Mouse (Mus musculus): Measurements from ENCODE around the gene Igsf3. TPM values are rescaled to one million over a fixed set of nuclear protein-coding genes. Genes with fewer than 3 reads are reported as not detected.

Gene Igsf3
- polyA plus RNA-seq, 1 experiment from 2014 or later = 39.7 TPM

DNA sequence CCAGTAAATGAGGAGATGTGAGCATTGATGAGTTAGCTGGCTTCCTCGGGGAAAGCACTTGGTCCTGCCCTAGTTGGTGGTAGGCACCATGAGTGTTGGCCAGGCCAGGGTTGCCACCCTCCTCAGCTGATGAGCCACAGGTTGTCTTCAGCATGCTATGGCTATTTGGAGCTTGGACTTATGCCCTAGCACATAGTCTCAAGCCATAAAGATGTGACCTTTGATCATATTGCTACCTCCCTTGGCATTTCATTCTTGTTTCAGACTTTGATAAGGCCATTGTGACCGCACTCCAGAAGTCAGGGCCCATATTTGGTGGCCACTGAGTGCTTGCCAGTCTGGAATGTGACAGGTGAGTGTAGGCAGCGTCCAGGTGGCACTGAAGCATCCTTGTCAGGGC, 19.2 kb downstream of the Igsf3 start:
- no peaks in the 10 kb centered on the region for H3K27me3 ChIP-seq
- ATAC-seq = no peak
- H3K4me1 ChIP-seq = peaks cover 67% of the 10 kb centered on the region
- no peaks in the 10 kb centered on the region for H3K9me3 ChIP-seq (replicated peaks)
- WGBS = 94% methylated on average over 3 of the region's 3 CpGs
- no peak overlapping the region for H3K27ac ChIP-seq
- no peak overlapping the region for H3K9ac ChIP-seq
- no peak overlapping the region for H3K4me2 ChIP-seq
- no peak overlapping the region for H3K4me3 ChIP-seq
- H3K36me3 ChIP-seq (ENCODE audit: poor library complexity, severe bottlenecking) = no peaks in the 10 kb centered on the region

DNA sequence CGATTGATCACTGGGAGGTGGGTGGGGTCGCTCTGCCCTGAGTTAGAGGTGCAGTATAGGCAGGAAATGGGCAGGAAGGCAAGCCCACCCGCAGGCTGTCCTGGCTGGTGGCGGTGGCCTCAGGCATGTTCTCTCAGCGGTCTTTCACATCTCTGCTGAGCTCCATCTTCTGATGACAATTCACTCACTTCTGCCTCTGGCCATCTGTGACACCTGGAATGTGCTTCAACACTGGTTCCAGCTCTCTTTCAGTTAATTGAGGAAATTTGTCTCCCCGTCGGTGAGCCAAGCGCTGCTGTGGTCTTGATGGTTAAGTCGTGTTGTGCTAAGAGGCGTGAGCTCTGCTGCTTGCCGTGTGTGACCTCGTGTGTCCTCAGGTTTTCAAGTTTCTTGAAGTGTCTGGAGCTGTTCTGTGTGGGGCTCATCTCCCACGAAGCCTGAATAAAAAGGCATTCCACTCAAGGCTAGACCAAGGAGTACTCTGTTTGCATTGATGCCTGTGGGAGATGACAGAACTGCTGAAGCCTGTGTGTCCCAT, 19.9 kb downstream of the Igsf3 start:
- Histone ChIP-seq H3K36me3 (ENCODE audit: poor library complexity, severe bottlenecking) (no peaks in the 10 kb centered on the region), H3K27ac (no peak overlapping the region), H3K9me3 (replicated peaks) (no peaks in the 10 kb centered on the region), H3K9ac (no peak overlapping the region), H3K27me3 (no peaks in the 10 kb centered on the region), H3K4me1 (peaks cover 61% of the 10 kb centered on the region), H3K4me3 (no peak overlapping the region), H3K4me2 (no peak overlapping the region)
- WGBS = 74% methylated on average over 13 of the region's 13 CpGs
- ATAC-seq = no peak

DNA sequence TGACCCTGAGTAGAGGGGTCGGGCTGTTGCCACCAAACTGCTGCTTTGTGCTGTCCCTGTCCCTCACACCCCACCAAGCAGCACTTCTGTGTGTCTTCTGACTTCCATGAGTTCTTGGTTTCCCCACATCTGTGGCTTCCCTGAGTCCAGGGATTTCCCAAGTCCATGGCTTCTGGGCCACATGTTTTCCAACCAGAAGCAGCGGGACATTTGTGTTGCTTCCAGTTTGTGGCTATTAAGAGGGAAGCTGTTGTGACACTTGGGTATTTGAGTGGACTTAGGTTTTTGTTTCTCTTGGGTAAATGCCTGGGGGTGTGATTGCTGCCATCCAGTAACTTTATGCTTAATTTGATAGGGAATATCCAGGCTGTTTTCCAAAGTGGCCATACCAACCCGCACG, 20.5 kb downstream of the Igsf3 start:
- 75% methylated on average over 4 of the region's 4 CpGs for WGBS
- Histone ChIP-seq H3K4me1 (peaks cover 57% of the 10 kb centered on the region), H3K4me2 (no peak overlapping the region), H3K36me3 (ENCODE audit: poor library complexity, severe bottlenecking) (no peaks in the 10 kb centered on the region), H3K4me3 (no peak overlapping the region), H3K9ac (no peak overlapping the region), H3K9me3 (replicated peaks) (no peaks in the 10 kb centered on the region), H3K27me3 (no peaks in the 10 kb centered on the region), H3K27ac (0 out of 2 replicates have a peak overlapping the region, but pooled peaks have one; percentile 10)
- ATAC-seq = no peak

DNA sequence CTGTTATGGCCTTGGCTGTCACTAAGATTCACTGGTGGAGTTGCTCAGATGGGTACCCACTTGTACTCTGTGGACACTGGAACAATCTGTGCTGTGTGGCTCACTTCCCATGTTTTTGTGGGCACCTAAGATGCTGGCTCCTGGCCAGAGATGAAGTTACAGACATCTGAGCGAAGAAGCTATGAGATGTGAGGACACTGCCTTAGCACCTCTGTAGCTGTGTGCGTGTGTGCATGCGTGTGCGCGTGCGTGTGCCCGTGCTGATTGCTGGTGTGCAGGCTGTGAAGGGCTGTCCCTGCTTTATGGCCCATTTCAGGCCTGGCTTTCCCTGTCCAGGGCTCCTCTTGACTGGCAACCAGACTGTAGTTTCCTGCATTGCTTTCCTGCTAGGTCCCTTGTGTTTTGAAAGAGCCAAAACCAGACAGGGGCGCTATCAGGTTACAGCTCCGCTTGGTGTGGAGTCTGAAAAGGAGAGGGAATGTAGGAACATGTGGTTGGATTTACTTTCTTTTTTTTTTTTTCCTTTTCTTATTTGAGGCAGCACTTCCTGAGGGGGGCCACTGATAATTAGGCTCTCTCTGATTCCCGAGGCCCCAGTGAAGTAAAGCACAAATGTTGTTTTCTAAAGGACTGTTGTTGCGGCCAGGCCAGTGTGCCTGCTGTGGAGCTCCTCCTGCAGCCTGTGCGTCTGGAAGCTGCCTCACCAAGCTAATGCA, 21.3 kb downstream of the Igsf3 start:
- peak overlapping the region; percentile 14; the same call in 1 of the 2 replicates for H3K4me2 ChIP-seq
- peak; percentile 52 for ATAC-seq
- H3K9me3 ChIP-seq (replicated peaks) = no peaks in the 10 kb centered on the region
- no peak overlapping the region for H3K4me3 ChIP-seq
- peak overlapping the region; percentile 57 for H3K27ac ChIP-seq
- no peaks in the 10 kb centered on the region for H3K36me3 ChIP-seq (ENCODE audit: poor library complexity, severe bottlenecking)
- no peaks in the 10 kb centered on the region for H3K27me3 ChIP-seq
- H3K4me1 ChIP-seq = peaks cover 57% of the 10 kb centered on the region
- 39% methylated on average over 12 of the region's 12 CpGs for WGBS
- no peak overlapping the region; the same call in 1 of the 2 replicates for H3K9ac ChIP-seq

DNA sequence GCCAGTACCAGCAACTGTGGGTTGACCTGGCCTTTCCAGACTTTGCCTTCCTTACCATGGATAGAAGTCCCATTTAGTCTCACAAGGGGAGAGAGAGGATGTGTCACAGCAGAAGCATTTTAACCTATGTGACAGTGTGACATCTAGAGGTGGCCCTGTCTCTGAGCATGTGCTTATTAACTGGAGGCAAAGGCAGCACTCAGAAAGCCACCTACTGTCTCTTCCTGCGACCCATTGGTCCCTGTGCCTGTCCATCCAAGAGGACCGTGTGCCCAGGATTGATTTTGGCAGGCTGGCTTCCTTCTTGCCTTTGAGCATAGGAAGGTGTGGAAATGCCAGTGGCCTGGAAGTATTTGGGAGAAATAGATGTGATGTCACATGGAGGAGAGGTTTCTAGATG, 22.0 kb downstream of the Igsf3 start:
- H3K4me2 ChIP-seq = 0 out of 2 replicates have a peak overlapping the region, but pooled peaks have one; percentile 14
- no peaks in the 10 kb centered on the region for H3K27me3 ChIP-seq
- H3K27ac ChIP-seq = peak overlapping the region; percentile 1
- H3K4me1 ChIP-seq = peaks cover 53% of the 10 kb centered on the region
- ATAC-seq = peak; percentile 31; the same call in 1 of the 2 replicates
- no peak overlapping the region for H3K4me3 ChIP-seq
- H3K36me3 ChIP-seq (ENCODE audit: poor library complexity, severe bottlenecking) = no peaks in the 10 kb centered on the region
- WGBS = 43% methylated on average over 2 of the region's 2 CpGs
- H3K9ac ChIP-seq = no peak overlapping the region; the same call in 1 of the 2 replicates
- H3K9me3 ChIP-seq (replicated peaks) = no peaks in the 10 kb centered on the region

DNA sequence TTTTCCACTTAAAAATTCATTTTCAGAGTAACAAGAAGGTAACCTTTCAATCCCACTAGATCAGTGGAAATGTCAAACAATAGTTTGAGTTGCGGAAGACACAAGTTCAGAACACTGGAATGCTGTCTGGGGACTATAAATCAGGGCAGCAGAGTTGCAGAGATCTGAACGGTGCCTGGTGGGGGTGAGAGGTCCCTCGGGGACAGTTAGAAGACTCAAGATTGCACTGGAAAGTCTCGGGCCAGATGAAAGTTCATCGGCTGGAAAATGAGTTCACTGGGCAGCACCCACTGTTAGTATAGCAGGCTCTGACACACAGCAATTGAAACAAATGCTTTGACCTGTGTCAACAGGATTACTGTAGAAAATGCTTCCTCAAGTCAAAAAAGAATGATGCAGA, 24.6 kb downstream of the Igsf3 start:
- H3K4me3 ChIP-seq = no peak overlapping the region
- H3K4me2 ChIP-seq = no peak overlapping the region
- no peak overlapping the region for H3K27ac ChIP-seq
- WGBS = 79% methylated on average over 5 of the region's 5 CpGs
- no peak for ATAC-seq
- H3K9ac ChIP-seq = no peak overlapping the region
- H3K9me3 ChIP-seq (replicated peaks) = no peaks in the 10 kb centered on the region
- peaks cover 55% of the 10 kb centered on the region for H3K4me1 ChIP-seq
- no peaks in the 10 kb centered on the region for H3K36me3 ChIP-seq (ENCODE audit: poor library complexity, severe bottlenecking)
- no peaks in the 10 kb centered on the region for H3K27me3 ChIP-seq

DNA sequence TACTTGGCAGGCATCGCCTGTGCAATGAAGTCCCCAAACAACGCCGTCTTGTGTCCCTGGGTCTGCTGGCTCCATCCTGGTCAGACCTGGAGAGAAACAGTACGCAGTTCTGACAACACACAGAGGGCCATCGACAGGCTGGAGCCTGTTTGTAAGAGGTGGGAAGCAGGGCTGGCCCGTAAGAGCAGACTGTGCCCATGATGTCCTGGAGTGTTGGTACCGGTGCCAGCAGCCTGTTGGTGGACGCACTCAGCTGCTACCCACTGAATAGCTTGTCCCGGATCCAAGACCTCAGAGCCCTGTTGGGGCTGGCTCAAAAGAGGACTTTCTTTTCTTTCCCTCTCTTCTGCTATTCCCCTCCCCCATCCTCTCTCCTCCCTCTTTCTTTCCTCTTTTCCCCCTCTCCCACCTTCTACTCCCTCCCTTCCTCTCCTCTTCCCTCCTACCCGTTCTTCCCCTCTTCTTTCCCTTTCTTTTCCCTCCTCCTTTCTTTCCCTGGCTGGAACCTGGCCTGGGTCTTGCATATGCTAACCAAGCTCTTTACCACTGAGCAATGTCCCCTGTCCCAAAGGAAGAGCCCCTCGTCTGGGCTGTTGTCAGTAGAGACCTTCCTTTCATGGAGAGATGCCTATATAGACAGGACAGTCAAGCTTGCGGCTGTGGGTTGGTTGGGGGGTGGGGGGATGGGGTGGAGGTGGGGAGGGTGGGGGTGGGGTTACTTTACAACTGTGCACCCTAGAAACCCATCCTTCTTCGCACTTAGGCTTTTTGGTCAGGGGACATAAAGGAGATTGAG, 27.9 kb downstream of the Igsf3 start:
- Histone ChIP-seq H3K27ac (peak overlapping the region; percentile 48), H3K27me3 (no peaks in the 10 kb centered on the region), H3K4me3 (no peak overlapping the region), H3K4me2 (no peak overlapping the region), H3K9ac (no peak overlapping the region), H3K4me1 (peaks cover 44% of the 10 kb centered on the region), H3K36me3 (ENCODE audit: poor library complexity, severe bottlenecking) (no peaks in the 10 kb centered on the region), H3K9me3 (replicated peaks) (no peaks in the 10 kb centered on the region)
- ATAC-seq = peak; percentile 55; the same call in 1 of the 2 replicates
- WGBS = 60% methylated on average over 13 of the region's 13 CpGs

DNA sequence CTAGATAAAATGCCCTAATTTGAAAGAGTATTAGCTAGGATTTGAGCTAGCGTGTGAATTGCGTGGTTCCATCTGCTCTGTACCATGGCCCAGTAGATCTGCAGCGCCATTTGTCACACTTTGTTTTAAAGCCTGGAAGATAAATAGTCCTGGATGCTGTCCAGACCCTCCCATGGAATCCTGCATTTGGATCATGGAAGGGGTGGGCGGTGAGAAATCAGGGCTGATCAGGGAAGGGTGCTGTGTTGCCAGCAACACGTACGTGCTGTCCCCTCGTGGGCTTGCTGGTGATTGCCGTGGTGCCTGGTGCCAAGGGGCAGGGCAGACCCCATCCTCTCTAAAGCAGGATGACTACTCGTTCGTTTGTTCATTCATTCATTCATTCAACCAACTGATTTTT, 28.6 kb downstream of the Igsf3 start:
- Histone ChIP-seq H3K9ac (no peak overlapping the region), H3K27ac (peak overlapping the region; percentile 48), H3K9me3 (replicated peaks) (no peaks in the 10 kb centered on the region), H3K4me2 (no peak overlapping the region), H3K27me3 (no peaks in the 10 kb centered on the region), H3K4me1 (peaks cover 45% of the 10 kb centered on the region), H3K36me3 (ENCODE audit: poor library complexity, severe bottlenecking) (no peaks in the 10 kb centered on the region), H3K4me3 (no peak overlapping the region)
- ATAC-seq = peak; percentile 66
- 75% methylated on average over 10 of the region's 10 CpGs for whole genome bisulfite sequencing

DNA sequence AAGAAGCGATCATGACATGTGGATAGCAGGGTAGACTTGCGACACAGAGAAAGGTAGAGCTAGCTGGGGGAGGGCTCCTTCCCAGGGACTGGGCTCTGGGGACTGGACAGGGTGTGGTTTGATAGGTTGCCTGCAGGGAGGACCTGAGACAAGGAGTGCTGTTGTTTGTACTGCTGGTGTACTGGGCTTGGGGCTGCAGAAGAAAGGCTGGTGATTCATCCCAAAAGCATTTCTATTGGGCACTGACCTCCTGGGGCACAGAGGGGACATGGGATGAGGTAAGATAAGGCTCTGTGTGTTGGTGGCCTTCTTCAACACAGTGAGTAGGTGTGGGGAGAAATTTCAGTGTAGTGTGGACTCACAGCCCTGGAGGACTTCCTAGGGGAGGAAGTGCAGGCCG, 29.2 kb downstream of the Igsf3 start:
- Histone ChIP-seq H3K36me3 (ENCODE audit: poor library complexity, severe bottlenecking) (no peaks in the 10 kb centered on the region), H3K27ac (no peak overlapping the region), H3K4me3 (no peak overlapping the region), H3K27me3 (no peaks in the 10 kb centered on the region), H3K9ac (no peak overlapping the region), H3K9me3 (replicated peaks) (no peaks in the 10 kb centered on the region), H3K4me1 (peaks cover 51% of the 10 kb centered on the region), H3K4me2 (no peak overlapping the region)
- no peak for ATAC-seq
- 95% methylated on average over 3 of the region's 3 CpGs for WGBS

DNA sequence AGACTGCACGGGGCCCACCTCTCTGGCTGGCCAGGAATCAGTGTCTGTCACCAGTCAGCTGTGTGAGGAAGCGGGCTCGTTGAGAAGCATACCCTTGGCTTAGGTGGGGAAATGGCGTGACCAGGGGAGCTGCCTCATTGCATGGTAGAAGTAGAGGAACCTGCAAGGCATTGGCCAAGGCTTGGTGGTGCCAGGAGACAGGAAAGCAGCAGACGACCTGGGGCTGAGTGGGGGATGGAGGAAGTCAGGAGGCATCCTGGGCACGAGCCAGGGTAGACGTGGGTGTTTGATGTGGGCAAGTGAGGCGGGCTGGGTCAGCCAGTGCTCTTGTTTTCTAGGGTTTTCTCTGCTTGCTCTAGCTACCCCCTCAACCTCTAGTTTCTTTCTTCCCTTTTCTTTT, 30.7 kb downstream of the Igsf3 start:
- H3K4me1 ChIP-seq = peaks cover 54% of the 10 kb centered on the region
- no peak for ATAC-seq
- no peak overlapping the region for H3K4me3 ChIP-seq
- 82% methylated on average over 8 of the region's 8 CpGs for WGBS
- no peak overlapping the region for H3K27ac ChIP-seq
- no peak overlapping the region for H3K4me2 ChIP-seq
- no peaks in the 10 kb centered on the region for H3K36me3 ChIP-seq (ENCODE audit: poor library complexity, severe bottlenecking)
- H3K9ac ChIP-seq = no peak overlapping the region
- no peaks in the 10 kb centered on the region for H3K27me3 ChIP-seq
- H3K9me3 ChIP-seq (replicated peaks) = no peaks in the 10 kb centered on the region

DNA sequence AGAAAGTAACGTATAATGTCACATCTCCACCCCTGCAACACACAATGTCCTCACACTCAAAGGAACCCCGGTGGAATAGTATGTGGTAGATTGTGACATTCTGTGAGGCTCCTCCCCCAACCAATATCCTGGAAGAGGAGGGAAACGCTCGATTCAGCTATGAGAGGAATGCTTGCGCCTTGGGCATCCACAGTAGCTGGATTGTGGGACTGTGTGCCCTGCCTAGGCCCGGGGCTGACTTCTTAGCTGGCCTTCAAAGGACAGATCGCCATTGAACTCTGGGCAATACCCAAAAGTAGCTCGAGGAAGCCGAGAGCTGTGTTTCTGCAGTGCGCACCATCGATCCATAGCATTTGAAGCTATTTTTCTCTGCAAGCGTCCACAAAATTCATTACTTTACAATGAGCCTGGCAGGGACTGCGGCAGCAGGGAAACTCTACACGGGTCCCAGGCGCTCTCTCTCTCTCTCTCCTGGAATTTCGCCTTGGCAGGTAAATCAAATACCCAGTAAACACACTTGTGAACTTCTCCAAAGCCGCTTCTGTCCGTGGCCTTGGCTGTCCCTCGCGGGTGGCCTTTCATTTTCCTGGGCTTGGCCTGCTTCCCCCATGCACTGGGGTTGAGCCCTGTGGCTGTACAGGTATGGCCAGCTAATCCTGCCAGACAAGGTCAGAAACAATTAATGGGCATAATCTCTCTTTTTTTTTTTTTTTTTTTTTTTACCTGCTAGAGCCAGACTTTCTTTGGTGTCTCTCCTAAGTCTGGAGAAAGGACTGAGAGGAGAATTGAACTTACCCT, 32.3 kb downstream of the Igsf3 start:
- no peaks in the 10 kb centered on the region for H3K36me3 ChIP-seq (ENCODE audit: poor library complexity, severe bottlenecking)
- ATAC-seq = no peak
- H3K4me3 ChIP-seq = no peak overlapping the region
- H3K4me2 ChIP-seq = no peak overlapping the region
- H3K27me3 ChIP-seq = no peaks in the 10 kb centered on the region
- WGBS = 50% methylated on average over 20 of the region's 20 CpGs
- peak overlapping the region; percentile 19; the same call in 1 of the 2 replicates for H3K27ac ChIP-seq
- H3K4me1 ChIP-seq = peaks cover 53% of the 10 kb centered on the region
- H3K9me3 ChIP-seq (replicated peaks) = no peaks in the 10 kb centered on the region
- no peak overlapping the region; the same call in 1 of the 2 replicates for H3K9ac ChIP-seq
